Mouse (Mus musculus): ENCODE measurements around the gene Sox18.

Sox18 gene

DNA sequence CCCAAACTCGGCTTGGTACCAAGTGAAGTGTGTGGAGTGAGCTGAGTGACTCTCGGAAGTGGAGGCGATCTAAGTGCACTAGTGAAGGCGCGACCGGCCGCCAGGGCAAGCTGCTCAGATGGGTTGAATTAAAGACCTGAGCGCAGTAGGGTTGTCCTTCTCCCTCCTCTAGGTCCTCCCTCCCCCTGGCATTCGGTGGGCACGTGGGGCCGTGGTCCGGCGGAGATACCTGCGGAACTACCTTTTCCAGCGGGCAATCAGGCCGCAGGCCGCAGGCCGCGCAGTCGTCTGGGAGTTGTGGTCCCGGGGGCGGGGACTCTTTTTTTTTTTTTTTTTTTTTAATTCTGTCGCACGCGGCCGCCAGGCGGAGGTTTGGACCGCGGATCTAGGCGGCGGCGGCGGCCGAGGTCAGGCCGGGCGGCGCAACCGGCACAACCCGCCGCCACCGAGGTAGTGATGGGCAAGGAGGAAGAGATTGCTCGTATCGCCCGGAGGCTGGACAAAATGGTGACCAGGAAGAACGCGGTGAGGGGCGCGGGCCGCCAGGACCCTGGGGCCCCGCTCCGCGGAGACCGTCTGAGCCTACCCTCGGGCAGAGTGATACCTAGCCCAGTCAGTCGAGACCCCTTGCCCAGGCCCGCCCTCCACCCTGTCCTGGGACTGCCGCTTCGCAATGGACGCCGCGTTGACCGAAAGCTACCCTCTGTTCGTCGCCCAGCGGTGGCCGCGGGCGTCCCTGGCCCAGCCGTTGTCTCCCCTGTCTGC is 8.7 kb upstream of the Sox18 start, which contains the start of gene Tcea2:
TSS of gene Tcea2 (plus strand) at position 360 of the 765 bp plus-strand sequence.
- peak; percentile 58 for DNase-seq (ENCODE audit: low read depth)

- DNase-seq (ENCODE audit: low read depth), result peak; percentile 72
These were observed 7.3 kb upstream of the Sox18 start for GRCm38 (mm10) chr2:181678780-181679179.

DNA sequence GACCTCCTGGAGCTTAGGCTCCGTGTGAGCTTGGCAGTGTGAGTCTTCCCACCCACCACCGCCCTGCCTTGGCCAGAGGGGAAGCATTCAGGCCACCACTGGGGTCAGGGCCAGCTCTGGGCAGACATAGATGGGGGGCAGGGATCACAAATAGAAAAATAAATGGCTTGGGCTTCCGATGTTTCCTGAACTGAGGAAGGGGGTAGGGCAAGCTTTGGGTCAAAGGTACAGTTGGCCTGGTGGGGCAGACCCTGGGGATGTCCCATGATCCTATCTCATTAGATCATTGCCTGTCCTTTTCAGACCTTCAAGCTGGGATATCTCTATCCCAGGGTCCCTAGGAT is 6.3 kb upstream of the Sox18 start:
- DNase-seq (ENCODE audit: low read depth), result no peak

DNA sequence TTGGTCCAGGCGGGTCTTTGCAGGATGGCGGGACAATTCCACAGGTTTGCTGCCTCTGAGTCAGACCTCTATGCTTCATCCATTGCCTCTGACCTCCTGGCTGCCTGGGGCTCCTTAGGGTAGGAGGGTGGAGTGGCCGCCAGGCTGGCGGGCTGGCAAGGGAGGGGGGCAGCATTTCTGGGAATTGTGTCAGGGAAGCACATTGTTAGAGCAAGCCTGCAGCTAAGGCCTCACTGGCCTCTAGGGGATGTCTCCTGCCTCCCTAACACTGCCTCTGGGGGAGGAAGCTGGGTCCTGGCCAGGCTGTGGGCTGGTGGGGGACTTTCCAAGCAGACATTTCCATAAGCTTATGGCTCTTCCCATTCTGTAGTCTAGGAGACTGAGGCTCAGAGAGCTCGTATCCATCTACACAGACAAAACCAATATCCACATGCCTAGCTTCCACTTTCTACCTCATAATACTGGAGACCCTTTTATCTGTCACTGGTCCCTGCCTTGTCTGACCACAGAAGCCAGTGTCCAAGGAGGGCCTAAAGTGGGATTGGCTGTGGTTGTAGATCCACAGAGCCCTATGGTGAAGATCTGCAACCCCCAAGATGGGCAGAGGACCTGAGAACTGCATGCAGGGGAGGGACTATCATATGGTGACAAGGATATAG is 5.8 kb upstream of the Sox18 start:
- no peak for DNase-seq (ENCODE audit: low read depth)

- no peak for DNase-seq (ENCODE audit: low read depth)
These were observed 5.0 kb upstream of the Sox18 start for GRCm38 (mm10) chr2:181676424-181676823.

GRCm38 (mm10) chr2:181675454-181675853 is 4.0 kb upstream of the Sox18 start:
- no peak for DNase-seq (ENCODE audit: low read depth)

DNA sequence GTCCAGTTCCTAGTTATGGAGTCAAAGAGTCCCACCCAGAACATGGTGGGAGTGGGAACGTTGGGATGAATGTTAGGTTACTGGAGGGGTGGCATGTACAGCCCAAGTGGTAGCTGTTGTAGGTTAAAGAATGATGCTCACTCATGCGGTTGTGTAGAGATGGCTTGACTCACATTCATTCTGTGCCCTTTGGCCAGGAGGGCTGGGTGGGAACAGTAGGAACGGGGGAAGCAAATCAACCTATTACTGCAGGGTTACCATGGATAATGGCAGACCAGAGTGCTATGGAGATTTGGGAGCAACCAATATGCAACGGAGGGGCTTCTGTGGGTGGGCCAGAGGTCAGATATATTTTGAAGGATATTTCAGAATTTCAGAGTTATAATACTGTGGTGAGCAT is 3.5 kb upstream of the Sox18 start:
- DNase-seq (ENCODE audit: low read depth), result no peak

DNA sequence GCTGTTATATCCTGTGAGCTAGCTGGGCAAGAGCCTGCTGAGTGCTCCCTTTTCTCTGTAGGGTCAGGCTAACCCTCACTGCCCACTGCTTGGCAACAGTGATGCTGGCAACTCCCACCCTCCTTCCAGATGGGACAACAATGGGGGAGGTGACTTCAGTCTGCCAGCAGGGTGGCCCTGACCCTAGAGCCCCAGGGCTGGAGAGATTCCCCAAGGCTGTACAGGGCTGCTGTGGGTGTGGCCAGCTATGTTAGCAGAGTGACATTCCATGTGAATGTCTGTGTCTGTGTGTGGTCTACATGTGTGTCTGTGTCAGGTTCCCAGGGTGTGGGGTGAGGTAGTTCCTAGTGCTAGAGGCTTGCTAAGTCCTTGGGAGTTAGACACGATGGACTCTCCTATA is 2.1 kb upstream of the Sox18 start:
- no peak for DNase-seq (ENCODE audit: low read depth)

GRCm38 (mm10) chr2:181671984-181672383 is 544 bp upstream of the Sox18 start:
- no peak for DNase-seq (ENCODE audit: low read depth)

DNA sequence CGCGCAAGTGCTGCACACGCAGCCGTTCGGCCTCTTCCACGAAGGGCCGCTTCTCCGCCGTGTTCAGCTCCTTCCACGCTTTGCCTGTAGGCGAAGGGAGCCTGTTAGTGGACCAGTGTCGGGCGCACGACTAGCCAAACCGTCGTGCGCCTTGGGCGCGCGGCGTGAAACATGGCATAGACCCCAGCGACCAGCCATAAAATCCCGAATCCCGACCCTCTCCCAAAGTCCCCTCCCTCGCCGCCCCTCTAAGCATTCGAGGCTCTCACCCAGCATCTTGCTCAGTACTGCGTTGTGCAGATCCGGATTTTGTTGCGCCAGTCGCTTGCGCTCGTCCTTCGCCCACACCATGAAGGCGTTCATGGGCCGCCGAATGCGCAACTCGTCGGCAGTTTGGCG is 528 bp downstream of the Sox18 start:
- no peak for DNase-seq (ENCODE audit: low read depth)

DNA sequence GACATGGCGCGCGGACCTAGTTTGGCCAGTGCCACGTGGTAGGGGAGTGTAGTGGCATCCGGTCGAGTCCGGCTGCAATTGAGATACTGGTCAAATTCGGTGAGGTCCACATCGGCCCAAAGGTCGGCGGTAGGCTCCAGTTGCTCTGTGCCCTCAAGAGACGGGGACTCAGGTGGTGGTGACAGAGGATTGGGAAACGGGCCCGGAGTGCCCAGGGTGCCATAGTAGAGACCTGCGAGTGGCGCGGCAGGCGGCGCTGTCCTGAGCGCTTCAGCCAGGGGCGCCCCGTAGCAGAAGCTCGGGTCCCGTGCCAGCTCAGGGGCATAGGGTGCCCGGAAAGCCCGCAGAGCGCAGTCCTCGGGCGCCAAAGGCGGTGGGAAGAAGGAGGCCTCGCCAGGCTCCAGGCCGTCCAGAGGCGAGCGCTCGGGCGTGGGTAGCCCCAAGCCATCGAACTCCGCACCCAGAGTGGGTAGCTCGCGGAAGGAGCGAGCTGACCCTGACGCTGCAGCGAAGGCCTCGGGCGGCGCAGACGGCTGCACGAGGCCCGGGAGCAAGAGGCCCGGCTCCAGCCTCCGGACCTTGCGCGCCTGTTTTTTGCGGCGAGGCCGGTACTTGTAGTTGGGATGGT is 1.0 kb downstream of the Sox18 start:
- no peak for DNase-seq (ENCODE audit: low read depth)

- DNase-seq (ENCODE audit: low read depth), result no peak
These were observed 8.2 kb downstream of the Sox18 start for GRCm38 (mm10) chr2:181663298-181663630.

DNA sequence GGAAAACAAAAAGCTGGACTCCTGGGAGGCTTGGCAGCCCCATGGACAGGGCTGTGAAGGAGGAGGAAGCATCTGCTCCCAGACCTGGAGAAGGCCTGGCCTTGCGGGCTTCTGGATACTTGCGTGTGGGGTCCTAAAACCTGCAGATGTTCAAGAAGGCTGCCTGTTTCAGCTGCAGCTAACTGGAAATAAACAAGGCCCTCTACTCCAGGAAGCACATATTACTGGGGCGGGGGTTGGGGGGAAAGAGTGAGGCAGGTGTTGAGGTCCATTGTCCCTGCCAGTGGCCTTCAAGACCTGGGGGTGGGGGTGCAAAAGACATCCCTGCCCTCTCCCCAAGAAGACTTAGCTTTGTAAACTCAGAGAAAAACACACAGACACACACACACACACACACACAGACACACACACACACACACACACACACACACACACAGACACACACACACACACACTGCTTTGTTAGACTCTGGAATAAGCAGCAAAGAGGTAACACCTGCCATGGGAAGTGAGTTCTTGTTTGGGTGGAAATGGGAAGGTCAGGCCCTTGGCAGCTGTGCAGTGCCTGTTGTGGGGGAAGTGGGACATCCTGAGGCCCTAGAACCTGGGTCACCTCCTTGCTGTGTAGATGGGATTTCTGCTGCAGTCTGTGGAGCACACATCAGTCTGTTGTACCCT is 8.7 kb downstream of the Sox18 start:
- no peak for DNase-seq (ENCODE audit: low read depth)

DNA sequence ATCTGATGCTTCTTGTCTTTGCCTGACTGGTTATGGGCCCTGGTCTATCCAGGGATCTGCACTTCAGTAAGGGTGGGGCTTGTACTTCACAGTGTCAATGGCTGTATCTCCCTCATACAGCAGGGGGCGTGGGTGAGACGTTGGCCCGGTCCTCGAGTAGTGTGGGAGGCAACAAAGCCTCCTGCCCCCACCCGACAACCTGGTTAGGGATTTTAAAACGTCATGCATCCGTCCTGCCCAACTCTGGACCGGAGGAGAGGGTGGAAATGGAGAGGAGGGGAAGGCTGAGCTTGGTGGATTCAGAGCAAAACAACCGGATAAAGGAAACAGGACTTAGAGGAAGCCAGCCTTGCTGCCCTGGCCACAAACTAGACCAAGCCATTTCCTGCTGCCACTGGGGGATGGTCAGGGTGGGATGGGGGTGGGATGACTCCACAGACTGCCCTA is 11.8 kb downstream of the Sox18 start:
- peak; percentile 67 for DNase-seq (ENCODE audit: low read depth)

DNA sequence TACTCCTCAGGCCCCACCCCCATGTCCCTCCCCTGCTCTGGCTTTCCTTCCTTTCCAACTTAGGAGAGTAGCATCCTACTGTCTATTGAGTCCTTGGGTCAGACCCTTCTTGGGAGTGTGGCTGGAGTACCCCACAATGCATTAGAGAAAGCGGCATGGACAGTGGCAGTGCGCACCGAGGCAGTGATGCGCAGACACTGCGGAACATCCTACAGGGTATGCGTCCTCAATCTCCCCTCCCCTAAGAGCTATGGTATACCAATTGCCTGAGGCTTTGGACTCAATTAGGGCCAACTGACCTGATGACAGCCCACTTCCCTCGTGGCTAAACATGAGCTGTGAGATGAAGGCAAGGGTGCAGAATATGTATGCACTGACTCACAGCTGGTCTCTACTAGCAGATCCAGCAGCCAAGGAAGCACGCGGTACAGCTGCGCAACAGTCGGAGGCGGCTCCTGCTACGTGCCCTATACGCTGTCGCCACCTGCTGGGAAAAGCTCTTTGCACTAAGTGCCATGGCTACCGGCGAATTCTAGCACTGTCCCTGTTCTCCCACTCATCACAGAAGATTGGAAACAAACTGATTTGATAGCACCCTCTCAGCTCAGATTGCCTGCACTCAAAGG is 12.4 kb downstream of the Sox18 start:
- peak; percentile 53 for DNase-seq (ENCODE audit: low read depth)

GRCm38 (mm10) chr2:181658528-181658927 is 12.9 kb downstream of the Sox18 start:
- DNase-seq (ENCODE audit: low read depth), result no peak

GRCm38 (mm10) chr2:181657441-181657840 is 14.0 kb downstream of the Sox18 start:
- no peak for DNase-seq (ENCODE audit: low read depth)

- DNase-seq (ENCODE audit: low read depth), result no peak
These were observed 14.7 kb downstream of the Sox18 start, which contains the start of gene Gm29797 for GRCm38 (mm10) chr2:181656734-181657133. Gene Gm29797 (plus strand): TSS chr2:181657034.

DNA sequence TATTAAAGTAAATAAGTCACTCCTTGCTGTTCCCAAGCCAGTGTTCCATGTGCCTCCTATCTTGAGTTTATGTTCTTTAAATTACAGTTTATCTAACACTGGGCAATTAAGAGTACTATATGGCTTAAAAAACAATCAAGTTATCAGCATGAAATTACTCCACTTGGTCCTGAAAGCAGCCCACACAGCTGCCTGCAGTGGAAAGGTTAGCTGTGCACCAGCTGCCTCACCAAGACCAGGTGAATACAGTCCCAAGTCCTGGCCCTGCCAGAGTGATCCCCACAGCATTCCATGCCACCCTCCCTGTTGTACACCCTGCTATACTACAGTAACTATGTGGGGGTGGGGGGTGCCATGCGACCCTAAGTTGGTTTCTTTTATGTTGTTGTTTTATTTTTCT is 17.9 kb downstream of the Sox18 start:
- no peak for DNase-seq (ENCODE audit: low read depth)

DNA sequence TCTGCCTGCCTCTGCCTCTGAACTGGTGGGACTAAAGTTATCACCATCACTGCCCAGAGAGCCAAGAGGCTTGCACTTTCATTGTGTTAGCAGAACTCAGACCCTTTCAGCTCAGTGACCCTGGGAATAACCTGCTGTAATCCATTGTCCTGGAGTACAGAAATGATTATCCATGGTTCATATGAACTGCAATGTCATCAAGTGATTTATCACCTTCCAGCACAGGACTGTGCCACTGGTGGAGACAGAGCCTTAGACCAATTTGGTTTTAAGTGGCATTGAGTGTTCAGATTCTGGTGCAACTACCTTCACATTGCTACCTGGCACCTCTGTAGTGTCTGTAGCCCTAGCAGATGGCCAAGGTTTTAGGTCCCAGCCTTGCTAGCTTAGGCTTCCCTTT is 18.4 kb downstream of the Sox18 start:
- DNase-seq (ENCODE audit: low read depth), result no peak

DNA sequence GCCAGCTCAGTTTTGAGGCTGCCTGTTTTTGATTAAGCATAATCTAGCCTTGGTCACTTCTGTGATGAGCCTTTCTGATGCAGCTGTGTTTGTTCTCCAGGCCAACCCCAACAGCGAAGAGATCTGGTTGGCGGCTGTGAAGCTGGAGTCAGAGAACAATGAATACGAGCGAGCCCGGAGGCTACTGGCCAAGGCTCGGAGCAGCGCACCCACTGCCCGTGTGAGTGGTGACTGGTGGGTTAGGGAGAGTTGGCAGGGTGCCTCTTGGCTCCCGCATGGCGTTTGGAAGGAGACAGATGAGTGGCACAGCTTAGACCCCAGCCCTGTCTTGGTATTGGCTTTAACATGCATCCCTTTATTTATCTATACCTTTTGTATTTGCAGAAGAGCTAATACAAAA is 22.5 kb downstream of the Sox18 start:
- no peak for DNase-seq (ENCODE audit: low read depth)
